Mouse (Mus musculus): ENCODE measurements at regions not wholly inside any gene's neighbourhood (a gene's known extent, or its start where the extent isn't known, plus 50 kb on each side); places are given as distances from the start of the nearest gene placed in this dataset.

- TF ChIP-seq CTCF (IDR thresholded peaks at IDR 0.05; ENCODE audit: low read depth, low read length): no peak
- TF ChIP-seq POLR2A (IDR thresholded peaks at IDR 0.05; ENCODE audit: borderline replicate concordance, low read depth, low read length): no peak
Observed at GRCm38 (mm10) chr5:102266451-102266850, 196.7 kb upstream of the Wdfy3 start.

Measured in bone marrow macrophage, adult 2 months (primary cell).